Mouse (Mus musculus) liver, adult 2 months (tissue): ENCODE results near the gene Emp2. TPM values are rescaled to one million over a fixed set of nuclear protein-coding genes. Genes with fewer than 3 reads are reported as not detected.

Experiments used
- DNase-seq: peaks from one replicate; pipeline ENCODE4 v3.0.0-alpha.2; 2011; ENCODE audit warnings: low read depth, low spot score; ENCODE audit errors: extremely low read depth
- H3K27ac ChIP-seq: fragments of 200-500 bp; replicated peaks from 2 replicates; pipeline ENCODE4 v1.5.1; 2012; ENCODE audit warnings: low read depth, mild to moderate bottlenecking, control low read depth, inconsistent platforms, low read length; ENCODE audit not compliant: insufficient read depth
- H3K27me3 ChIP-seq: fragments of 200-500 bp; 2 replicates; pipeline ENCODE4 v1.6.1; 2012; ENCODE audit warnings: mild to moderate bottlenecking, moderate library complexity, low read length, inconsistent platforms; ENCODE audit not compliant: control insufficient read depth, insufficient read depth
- H3K36me3 ChIP-seq: fragments of 200-500 bp; 2 replicates; pipeline ENCODE4 v1.6.1; 2012; ENCODE audit warnings: low read length, inconsistent platforms; ENCODE audit not compliant: control insufficient read depth, insufficient read depth
- H3K4me1 ChIP-seq: fragments of 200-500 bp; 2 replicates; pipeline ENCODE4 v1.6.1; 2011; ENCODE audit warnings: low read length; ENCODE audit not compliant: control insufficient read depth, insufficient read depth
- H3K4me3 ChIP-seq: fragments of 200-500 bp; 2 replicates; pipeline ENCODE4 v1.5.1; 2011; ENCODE audit warnings: low read depth, mild to moderate bottlenecking, control low read depth, low read length, moderate library complexity; ENCODE audit not compliant: insufficient read depth
- H3K79me2 ChIP-seq: fragments of 200-500 bp; 2 replicates; pipeline ENCODE4 v1.6.1; 2012; ENCODE audit warnings: inconsistent platforms, mild to moderate bottlenecking, low read length, moderate library complexity; ENCODE audit not compliant: control insufficient read depth, insufficient read depth
- H3K9ac ChIP-seq: fragments of 200-500 bp; 2 replicates; pipeline ENCODE4 v1.6.1; 2012; ENCODE audit warnings: low read depth, mild to moderate bottlenecking, control low read depth, inconsistent platforms, low read length
- CTCF ChIP-seq: fragments of 200-500 bp; IDR thresholded peaks from 2 replicates; pipeline ENCODE4 v1.5.1; 2011; ENCODE audit warnings: low read depth, low read length, control low read depth
- POLR2A ChIP-seq: fragments of 200-500 bp; IDR thresholded peaks from 2 replicates; pipeline ENCODE4 v1.6.1; 2011; ENCODE audit warnings: low read length, control low read depth; ENCODE audit not compliant: insufficient read depth; ENCODE audit errors: extremely low read depth
- WGBS: fragments of 180-500 bp; shearing (Covaris S2); methylation state at CpG from one replicate; pipeline ENCODE4 v1.1.7; 2018; 5-methylcytosine and 5-hydroxymethylcytosine counted together
- polyA plus RNA-seq: library from polyadenylated mRNA; depleted of rRNA; stranded (reverse); fragments of >200 nt; gene quantifications from 2 replicates; pipeline ENCODE4 v1.2.3, GENCODE M21; 2012
- total RNA-seq: library from RNA; depleted of rRNA; stranded (reverse); fragments of >200 nt; gene quantifications from 2 replicates; pipeline ENCODE4 v1.2.3, GENCODE M21; 2014

The Emp2 gene
- total and polyA plus RNA-seq, 2 experiments, result 5.7 to 14.1 TPM

GRCm38 (mm10) chr16:10330586-10331495 lies 17.1 kb upstream of the Emp2 start:
- H3K9ac ChIP-seq, result no peak overlapping the region
- DNase-seq, result peak; percentile 22
- TF ChIP-seq POLR2A (no peak), CTCF (no peak)
- H3K4me1 ChIP-seq, result peaks cover 5% of the 10 kb centered on the region
- no peaks in the 10 kb centered on the region for H3K79me2 ChIP-seq
- no peaks in the 10 kb centered on the region for H3K27me3 ChIP-seq
- no peak overlapping the region for H3K4me3 ChIP-seq
- H3K36me3 ChIP-seq, result no peaks in the 10 kb centered on the region
- no peak overlapping the region for H3K27ac ChIP-seq
- WGBS, result 71% methylated on average over 12 of the region's 12 CpGs

- peak; percentile 68 for DNase-seq
- peaks cover 5% of the 10 kb centered on the region for H3K4me1 ChIP-seq
- H3K27me3 ChIP-seq, result no peaks in the 10 kb centered on the region
- H3K36me3 ChIP-seq, result no peaks in the 10 kb centered on the region
- H3K27ac ChIP-seq, result no peak overlapping the region
- no peaks in the 10 kb centered on the region for H3K79me2 ChIP-seq
- no peak overlapping the region for H3K9ac ChIP-seq
- 33% methylated on average over 13 of the region's 13 CpGs for WGBS
- TF ChIP-seq CTCF (no peak), POLR2A (no peak)
- H3K4me3 ChIP-seq, result no peak overlapping the region
Measured at GRCm38 (mm10) chr16:10327563-10328333, 14.0 kb upstream of the Emp2 start.

DNA sequence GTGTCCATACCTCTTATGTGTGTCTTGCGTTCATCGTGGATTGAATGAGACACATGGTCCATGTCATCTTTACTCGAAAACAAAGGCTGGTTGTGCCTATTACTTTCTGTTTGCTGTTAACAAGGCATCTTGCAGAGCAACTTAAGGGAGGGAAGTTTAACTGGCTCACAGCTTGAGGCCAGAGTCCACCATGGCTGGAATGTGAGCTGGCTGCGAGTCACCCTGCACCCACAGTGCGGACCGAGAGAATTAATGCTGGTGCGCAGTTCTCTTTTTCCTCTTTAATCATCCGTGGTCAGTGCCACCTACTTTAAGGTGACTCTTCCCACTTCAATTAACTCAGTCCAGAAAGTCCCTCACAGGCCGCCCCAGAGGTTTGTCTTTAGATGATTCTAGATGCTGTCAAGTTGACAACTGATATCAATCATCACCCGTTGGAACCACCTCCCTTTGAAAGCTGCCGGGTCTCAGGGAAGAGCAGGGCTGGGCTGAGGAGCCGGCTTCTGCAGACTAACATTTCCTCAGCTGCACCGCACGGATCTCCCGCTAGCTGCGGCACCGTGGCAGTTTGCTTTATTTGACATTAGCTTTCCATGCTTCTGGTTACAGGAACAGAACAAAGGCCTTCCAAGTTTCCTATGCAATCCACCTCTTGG lies 6.3 kb upstream of the Emp2 start:
- no peak overlapping the region for H3K9ac ChIP-seq
- no peaks in the 10 kb centered on the region for H3K36me3 ChIP-seq
- DNase-seq, result no peak
- WGBS, result 54% methylated on average over 17 of the region's 17 CpGs
- no peaks in the 10 kb centered on the region for H3K27me3 ChIP-seq
- H3K27ac ChIP-seq, result no peak overlapping the region
- no peak overlapping the region for H3K4me3 ChIP-seq
- H3K79me2 ChIP-seq, result no peaks in the 10 kb centered on the region
- no peak for TF ChIP-seq POLR2A
- no peak for TF ChIP-seq CTCF
- peaks cover 3% of the 10 kb centered on the region; the same call in 1 of the 2 replicates for H3K4me1 ChIP-seq

DNA sequence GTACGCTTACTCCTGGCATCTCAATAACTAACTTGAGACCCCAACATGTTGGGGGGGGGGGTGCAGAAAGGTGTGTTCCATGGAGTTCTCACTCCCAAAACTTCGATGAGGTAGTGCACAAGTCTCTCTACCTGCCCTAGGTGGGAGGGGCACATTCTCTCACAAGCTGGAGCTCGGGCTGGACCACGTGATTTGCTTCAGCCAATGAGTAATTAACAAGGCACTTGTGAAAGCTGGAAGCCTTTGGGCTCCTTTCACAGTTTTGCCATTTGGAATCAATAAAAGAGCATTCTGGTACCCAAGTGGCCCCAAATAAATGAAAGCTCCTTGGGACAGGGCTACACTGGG lies 3.4 kb upstream of the Emp2 start:
- H3K27ac ChIP-seq, result no peak overlapping the region
- H3K4me3 ChIP-seq, result no peak overlapping the region
- no peaks in the 10 kb centered on the region for H3K27me3 ChIP-seq
- TF ChIP-seq CTCF (no peak), POLR2A (no peak)
- no peaks in the 10 kb centered on the region for H3K79me2 ChIP-seq
- H3K36me3 ChIP-seq, result no peaks in the 10 kb centered on the region
- DNase-seq, result no peak
- 77% methylated on average over 4 of the region's 4 CpGs for WGBS
- H3K4me1 ChIP-seq, result peaks cover 3% of the 10 kb centered on the region; the same call in 1 of the 2 replicates
- H3K9ac ChIP-seq, result no peak overlapping the region

- peaks cover 3% of the 10 kb centered on the region; the same call in 1 of the 2 replicates for H3K4me1 ChIP-seq
- WGBS, result 56% methylated on average over 10 of the region's 10 CpGs
- no peaks in the 10 kb centered on the region for H3K36me3 ChIP-seq
- peak; percentile 29 for DNase-seq
- TF ChIP-seq POLR2A (no peak), CTCF (no peak)
- H3K79me2 ChIP-seq, result no peaks in the 10 kb centered on the region
- H3K4me3 ChIP-seq, result no peak overlapping the region
- no peak overlapping the region for H3K27ac ChIP-seq
- H3K9ac ChIP-seq, result no peak overlapping the region
- no peaks in the 10 kb centered on the region for H3K27me3 ChIP-seq
Measured at GRCm38 (mm10) chr16:10316493-10317196, 2.9 kb upstream of the Emp2 start.
